Mouse (Mus musculus): ENCODE data around the gene Kcnh7. TPM values are rescaled to one million over a fixed set of nuclear protein-coding genes. Genes with fewer than 3 reads are reported as not detected.

The Kcnh7 gene
- under 1 TPM; 0.13 to 0.48 (median 0.21) TPM for total RNA-seq (2022)

GRCm38 (mm10) chr2:63183563-63184545, at the start of gene Kcnh7:
Gene Kcnh7, minus strand, starts transcription at chr2:63184287.
- DNase-seq (ENCODE audit: low spot score in 2 of 2): no peak

DNA sequence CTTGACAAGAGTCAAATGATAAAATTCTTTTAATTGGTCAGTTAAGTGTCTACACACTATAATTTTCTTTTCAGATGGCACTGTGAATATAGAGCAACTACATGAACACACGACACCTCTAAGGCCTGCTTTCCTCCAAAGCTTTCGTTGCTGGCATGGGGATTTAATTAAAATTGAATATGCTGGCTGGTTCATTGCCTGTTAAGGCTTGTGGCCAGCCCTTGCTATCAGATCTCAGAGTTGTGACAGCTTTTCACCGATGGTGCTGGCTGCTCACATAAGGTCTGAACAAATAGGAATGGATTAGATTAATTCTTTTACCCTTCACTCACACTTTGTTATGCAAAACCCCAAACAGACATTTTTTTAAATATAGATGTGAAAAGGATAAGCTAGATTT, 23.3 kb upstream of the Kcnh7 start:
- no peak for DNase-seq (ENCODE audit: low spot score in 2 of 2)

GRCm38 (mm10) chr2:63186014-63186413, 1.9 kb upstream of the Kcnh7 start:
- DNase-seq (ENCODE audit: low spot score in 2 of 2): no peak

- no peak for DNase-seq (ENCODE audit: low spot score in 2 of 2)
Measured at GRCm38 (mm10) chr2:63184551-63185430, 704 bp upstream of the Kcnh7 start.

GRCm38 (mm10) chr2:63153701-63154100, 30.4 kb downstream of the Kcnh7 start:
- DNase-seq (ENCODE audit: low spot score in 2 of 2): no peak

GRCm38 (mm10) chr2:63127762-63128516, 56.1 kb downstream of the Kcnh7 start:
- DNase-seq (ENCODE audit: low spot score in 2 of 2): no peak

- DNase-seq (ENCODE audit: low spot score in 2 of 2): no peak
Measured at GRCm38 (mm10) chr2:63120316-63120715, 63.8 kb downstream of the Kcnh7 start.

- no peak for DNase-seq (ENCODE audit: low spot score in 2 of 2)
Measured at GRCm38 (mm10) chr2:63117209-63118193, 66.6 kb downstream of the Kcnh7 start.

- no peak for DNase-seq (ENCODE audit: low spot score in 2 of 2)
Measured at GRCm38 (mm10) chr2:63105971-63106370, 78.1 kb downstream of the Kcnh7 start.

- DNase-seq (ENCODE audit: low spot score in 2 of 2): no peak
Measured at GRCm38 (mm10) chr2:63099676-63100075, 84.4 kb downstream of the Kcnh7 start.

DNA sequence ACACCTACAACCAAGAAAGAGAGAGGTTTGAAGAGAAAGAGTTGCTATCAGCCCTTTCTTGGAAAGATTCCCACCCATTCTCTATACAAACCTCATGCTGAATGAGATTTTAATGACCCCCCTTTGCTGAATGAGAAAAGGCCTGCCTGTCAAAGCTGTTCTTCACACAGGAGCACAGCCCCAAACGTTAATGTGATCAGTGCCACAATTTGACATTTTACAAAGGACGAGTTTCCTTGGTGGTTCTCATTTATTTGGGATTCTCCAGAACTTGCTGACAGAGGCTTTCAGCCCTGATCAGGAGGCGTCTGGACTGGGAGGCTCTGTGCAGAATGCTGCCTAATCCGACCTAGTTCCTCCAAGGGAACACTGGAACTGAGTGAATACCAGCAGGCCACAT, 92.3 kb downstream of the Kcnh7 start:
- no peak for DNase-seq (ENCODE audit: low spot score in 2 of 2)

DNA sequence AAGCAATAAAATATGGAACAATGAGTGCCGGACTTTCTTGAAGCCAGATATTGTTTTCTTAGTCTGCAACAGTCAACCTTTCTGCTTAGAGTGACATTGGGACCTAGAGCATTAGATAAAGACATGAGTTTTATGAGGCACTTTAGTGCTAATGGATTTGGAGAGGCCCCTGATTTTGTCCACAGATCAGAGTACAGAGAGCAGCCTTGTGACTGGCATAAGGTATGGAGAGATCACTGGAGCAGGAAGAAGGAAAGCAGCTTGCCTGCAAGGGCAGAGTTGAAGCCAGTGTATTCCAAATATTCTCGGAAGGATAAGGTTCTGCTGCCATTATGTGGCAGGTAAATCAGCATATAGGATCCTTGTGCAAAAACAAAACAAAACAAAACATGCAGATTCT, 93.6 kb downstream of the Kcnh7 start:
- DNase-seq (ENCODE audit: low spot score in 2 of 2): no peak

DNA sequence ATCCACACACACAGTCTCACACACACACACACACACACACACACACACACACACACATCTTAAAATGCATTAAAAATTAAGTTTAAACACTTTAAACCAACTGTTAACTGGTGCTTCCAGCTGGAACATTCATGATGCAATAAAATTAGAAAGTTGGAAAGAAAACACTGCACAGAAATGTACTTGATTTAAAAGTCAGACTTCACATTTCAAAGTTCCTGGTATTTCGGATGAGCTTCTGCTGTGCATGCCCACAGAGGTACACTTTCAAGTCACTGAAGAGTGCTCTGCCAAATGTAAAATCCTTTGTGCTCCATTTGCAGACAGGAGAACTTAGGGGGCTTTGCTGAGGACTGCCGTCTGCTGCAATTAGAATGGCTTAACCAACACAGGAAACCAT, 125.7 kb downstream of the Kcnh7 start:
- no peak for DNase-seq (ENCODE audit: low spot score in 2 of 2)

- no peak for DNase-seq (ENCODE audit: low spot score in 2 of 2)
Measured at GRCm38 (mm10) chr2:63049884-63050283, 134.2 kb downstream of the Kcnh7 start.

DNA sequence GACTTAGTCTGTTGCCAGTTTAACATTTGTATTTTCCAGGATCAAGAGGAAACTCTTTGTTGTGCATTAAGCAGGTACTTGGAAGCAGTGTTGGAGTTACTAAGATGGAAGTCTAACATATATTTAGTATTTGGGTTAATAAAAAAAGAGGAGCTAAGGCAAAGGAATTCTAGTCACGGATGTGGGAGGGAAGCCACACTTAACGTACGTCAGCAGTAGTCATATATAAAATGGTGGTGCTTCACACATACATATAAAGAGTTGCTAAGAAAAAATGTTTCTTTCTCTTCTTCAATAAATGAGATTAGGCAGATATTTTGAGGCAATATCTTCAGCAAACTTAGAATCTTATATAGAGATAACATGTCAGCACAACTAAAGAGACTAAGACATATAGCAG, 144.4 kb downstream of the Kcnh7 start:
- no peak for DNase-seq (ENCODE audit: low spot score in 2 of 2)

- no peak for DNase-seq (ENCODE audit: low spot score in 2 of 2)
Measured at GRCm38 (mm10) chr2:63014909-63015308, 169.2 kb downstream of the Kcnh7 start.

- DNase-seq (ENCODE audit: low spot score in 2 of 2): no peak
Measured at GRCm38 (mm10) chr2:63009141-63009540, 174.9 kb downstream of the Kcnh7 start.

GRCm38 (mm10) chr2:63002784-63003183, 181.3 kb downstream of the Kcnh7 start:
- DNase-seq (ENCODE audit: low spot score in 2 of 2): no peak

DNA sequence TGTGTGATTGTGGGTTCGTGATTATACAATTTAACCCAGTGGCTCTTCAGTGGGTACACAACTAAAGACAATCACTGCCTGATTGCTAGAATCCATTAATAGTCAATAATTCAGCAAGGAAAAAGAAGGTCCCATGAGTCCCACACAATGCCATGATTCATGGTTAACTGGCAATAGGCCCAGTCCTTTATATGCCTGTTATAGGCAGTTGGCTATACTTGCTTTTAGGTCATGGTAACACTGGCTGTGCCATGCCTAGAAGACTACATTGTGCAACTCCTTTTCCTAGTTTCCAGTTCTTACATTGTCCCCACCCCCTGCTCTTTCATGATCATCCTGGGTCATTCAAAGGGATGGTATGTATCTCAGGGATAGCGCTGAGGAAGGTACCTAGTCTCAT, 186.4 kb downstream of the Kcnh7 start:
- DNase-seq (ENCODE audit: low spot score in 2 of 2): no peak

DNA sequence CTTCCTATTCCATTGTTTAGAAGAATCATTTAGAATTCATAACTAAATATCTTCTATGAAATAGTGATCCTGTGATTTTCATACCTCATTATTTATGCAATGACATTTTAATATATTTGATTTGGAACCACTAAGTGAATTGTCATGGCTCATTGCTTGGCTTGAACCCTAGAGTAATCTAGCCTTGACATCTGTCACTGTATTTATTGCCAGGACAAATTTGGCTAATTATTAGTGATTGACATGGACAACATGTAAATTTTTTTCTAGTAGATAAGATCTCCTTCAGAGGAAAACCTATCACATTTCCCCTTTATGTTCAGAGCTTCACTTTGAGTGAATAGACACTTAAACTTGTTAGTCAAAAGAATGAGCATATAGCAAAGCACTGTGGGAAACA, 195.5 kb downstream of the Kcnh7 start:
- DNase-seq (ENCODE audit: low spot score in 2 of 2): no peak

Data from gastrocnemius, adult 8-10 months (tissue).